Mouse (Mus musculus) liver, adult 2 months (tissue): Measurements from ENCODE around the gene Osbp2.

ENCODE experiments used
- CTCF ChIP-seq: fragments of 200-500 bp; IDR thresholded peaks from 2 replicates; pipeline ENCODE4 v1.5.1; 2011; ENCODE audit warnings: low read depth, low read length, control low read depth
- POLR2A ChIP-seq: fragments of 200-500 bp; IDR thresholded peaks from 2 replicates; pipeline ENCODE4 v1.6.1; 2011; ENCODE audit warnings: low read length, control low read depth; ENCODE audit not compliant: insufficient read depth; ENCODE audit errors: extremely low read depth

DNA sequence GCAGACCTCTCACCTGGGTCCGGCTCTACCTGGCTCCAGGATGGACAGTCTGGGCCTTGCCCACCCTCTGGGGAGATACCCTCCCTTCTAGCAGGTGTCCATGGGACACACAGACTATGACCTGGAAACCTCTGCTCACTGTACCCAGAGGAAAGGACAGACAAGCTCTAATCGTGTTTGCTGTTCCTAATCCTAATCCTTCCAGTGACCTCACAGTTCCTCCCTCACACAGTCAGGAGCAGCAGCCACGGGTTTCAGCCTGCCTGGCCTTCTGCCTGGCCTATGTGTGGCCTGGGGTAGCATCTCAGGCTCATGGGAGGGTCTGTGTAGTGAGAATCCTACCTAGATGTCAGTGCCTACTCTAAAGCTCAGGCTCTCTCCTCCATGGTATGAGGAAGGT, 140.8 kb downstream of the Osbp2 start:
- no peak for TF ChIP-seq CTCF
- TF ChIP-seq POLR2A: no peak
